Mouse (Mus musculus) frontal cortex, adult 2 months (tissue): ENCODE results near the gene Ppp4r3a. TPM values are rescaled to one million over a fixed set of nuclear protein-coding genes. Genes with fewer than 3 reads are reported as not detected.

Source experiments
- DNase-seq, 2 experiments: peaks; one replicate each; pipeline ENCODE4 v3.0.0; 2022; ENCODE audit warnings: low spot score in 1 of 2; ENCODE audit errors: extremely low spot score in 1 of 2
- polyA plus RNA-seq: library from polyadenylated mRNA; depleted of rRNA; stranded (reverse); fragments of >200 nt; gene quantifications from 2 replicates; pipeline ENCODE4 v1.2.3, GENCODE M21; 2012

Gene Ppp4r3a
- polyA plus RNA-seq, 1 experiment, result 39.1 TPM

DNA sequence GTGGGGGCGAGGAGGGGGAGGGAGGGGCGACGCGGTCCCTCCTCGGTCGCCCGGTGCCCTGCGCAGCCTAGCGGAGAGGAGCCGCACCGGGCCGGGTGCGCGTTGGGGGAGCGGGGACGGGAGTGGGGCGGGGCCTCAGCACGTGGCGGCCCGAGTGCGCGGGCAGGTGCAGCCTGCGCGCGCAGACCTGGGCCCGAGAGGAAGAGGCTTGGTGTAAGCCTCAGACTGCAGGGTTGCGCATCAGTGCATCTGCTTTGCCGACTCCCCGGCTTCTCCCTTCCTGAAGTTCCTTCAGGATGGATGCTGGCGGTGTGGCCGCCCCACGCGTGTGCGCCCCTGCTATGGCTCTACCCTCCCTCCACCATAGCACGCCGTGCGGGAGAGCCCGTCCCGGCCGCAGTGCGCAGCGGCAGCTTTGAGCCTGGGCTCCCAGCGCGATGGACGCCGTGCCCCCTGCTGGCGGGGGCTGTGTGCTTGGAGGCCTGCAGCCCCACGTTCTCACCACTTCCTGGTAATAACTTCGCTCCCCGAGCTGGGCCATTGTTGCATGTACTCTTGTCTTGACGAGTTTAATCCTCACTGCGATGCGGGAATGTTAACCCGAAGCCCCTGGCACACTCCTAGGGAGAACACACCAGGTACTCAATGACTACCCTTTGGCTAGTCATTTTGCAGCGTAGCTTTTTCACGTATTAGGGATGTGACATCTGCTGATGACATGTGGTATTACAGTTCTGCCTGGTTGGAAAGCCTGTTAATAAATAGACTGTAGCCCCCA lies 54.4 kb downstream of the Ppp4r3a start, which contains the start of gene Ccdc88c:
TSS of gene Ccdc88c (minus strand) at position 103 of the 778 bp plus-strand sequence.
- DNase-seq, result peak; percentile 50 to 79

- no peak for DNase-seq
These were observed 55.1 kb downstream of the Ppp4r3a start for GRCm38 (mm10) chr12:101028247-101028953.

DNA sequence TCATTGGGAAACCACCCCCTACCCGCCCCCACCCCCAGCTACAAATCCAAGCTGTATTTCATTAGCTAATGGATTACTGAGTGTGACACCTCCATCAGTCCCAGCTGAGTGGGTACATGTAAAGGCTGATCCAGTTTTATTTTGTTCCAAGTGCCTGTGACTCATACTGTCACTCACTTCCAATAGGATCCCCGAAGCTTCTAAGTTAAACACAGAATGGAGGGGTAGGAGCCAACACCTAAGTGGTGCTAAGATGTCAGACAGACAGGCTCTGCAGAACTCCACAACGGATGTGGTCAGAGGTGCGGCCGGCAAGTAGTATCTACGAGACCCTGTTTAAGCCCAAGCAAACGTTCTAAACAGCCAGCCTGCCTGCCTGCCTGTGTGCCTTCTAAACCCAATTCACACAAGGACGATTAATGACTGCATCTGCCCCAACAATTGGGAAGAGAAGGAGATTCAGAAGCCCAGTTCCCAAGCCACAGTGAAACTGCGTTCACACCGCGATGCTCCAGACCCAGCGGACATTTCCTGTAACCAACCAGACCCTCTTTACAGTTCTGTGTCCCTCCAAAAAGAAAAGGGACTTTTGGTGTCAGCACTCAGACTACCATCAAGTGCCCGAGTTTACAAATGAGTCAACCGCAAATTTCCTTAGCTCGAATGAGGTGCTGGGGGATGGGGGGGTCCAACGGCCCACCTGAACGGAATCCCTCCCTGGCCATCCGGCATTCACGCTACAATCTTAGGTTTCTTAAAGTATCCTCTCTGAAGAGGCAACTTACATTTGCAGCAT lies 55.9 kb downstream of the Ppp4r3a start:
- peak in 1 of 2 experiments; percentile 70 for DNase-seq

GRCm38 (mm10) chr12:101026946-101027345 lies 56.6 kb downstream of the Ppp4r3a start:
- peak; percentile 43 to 58 for DNase-seq

GRCm38 (mm10) chr12:101026518-101026917 lies 57.0 kb downstream of the Ppp4r3a start:
- peak in 1 of 2 experiments; percentile 31 for DNase-seq

DNA sequence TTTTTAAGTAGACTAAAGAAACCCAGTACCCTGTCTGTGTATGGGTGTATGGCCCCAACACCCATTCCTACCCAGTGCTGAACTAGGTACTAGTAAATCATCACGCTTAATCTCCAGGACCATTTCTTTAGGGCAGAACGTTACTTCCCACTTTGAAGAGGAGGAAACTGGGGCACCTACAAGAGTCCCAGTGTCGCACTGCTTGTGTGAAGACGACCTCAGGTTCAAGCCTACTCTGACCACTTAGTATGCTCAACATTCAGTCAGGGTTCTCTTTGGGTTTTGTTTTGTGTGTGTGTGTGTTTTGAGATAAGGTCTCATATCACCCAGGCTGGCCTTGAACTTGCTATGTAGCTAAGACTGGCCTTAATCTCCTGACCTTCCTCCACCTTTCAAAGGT lies 57.5 kb downstream of the Ppp4r3a start:
- no peak for DNase-seq

DNA sequence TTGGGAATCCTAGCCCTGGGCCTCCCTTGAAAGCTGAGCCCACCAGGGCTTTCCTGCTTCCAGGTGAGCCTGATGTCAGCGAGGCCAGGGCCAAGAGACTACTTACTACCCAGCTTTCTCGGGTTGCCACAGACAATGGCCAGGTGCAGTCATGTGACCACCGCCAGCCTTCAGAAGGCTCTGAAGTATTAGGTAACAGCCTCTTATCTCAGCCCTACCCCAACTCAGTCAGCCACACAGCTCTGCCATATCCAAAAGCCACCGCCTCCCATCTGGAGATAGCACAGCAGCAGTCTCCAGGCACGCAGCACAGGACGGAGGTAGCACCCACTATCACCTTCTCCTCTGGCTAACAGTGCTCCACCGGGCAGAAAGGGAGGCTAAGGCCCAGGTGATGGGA lies 58.1 kb downstream of the Ppp4r3a start:
- DNase-seq, result no peak

GRCm38 (mm10) chr12:101024824-101025223 lies 58.7 kb downstream of the Ppp4r3a start:
- no peak for DNase-seq

GRCm38 (mm10) chr12:101023143-101023542 lies 60.4 kb downstream of the Ppp4r3a start:
- no peak for DNase-seq

- DNase-seq, result no peak
These were observed 61.1 kb downstream of the Ppp4r3a start for GRCm38 (mm10) chr12:101022353-101022752.

DNA sequence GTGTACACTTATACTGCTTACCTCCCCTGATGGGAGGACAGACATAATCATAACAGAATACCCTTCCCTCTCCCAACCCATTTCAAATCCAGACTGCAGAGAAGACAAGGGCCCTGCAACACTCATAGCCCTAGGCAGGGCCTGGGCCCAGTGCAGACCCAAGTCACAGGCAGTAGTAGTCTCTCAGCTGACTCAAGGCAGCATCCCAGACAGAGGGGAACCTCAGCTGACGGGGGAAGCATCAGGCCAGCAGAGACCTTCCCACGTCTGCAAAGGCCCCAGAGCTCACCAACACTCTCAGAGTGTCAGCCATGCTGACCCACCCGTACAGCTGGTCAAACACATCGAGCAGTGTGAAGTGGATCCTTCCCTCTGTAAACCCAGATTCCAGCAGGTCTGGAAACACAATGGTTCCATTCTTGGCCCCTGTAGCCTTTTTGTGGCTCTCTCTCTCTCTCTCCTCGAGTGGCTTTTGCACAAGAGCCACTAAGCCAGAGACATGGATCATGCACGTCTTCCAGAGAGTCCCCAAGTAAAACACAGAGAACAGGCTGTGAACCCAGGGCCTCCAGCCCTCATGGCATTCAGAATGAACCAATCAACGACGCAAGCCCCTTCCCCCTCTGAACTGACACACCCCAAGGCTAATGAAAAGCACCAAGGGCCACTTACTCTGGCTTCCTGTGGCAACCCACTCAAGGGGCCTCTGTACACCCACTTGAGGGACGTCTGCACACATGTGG lies 61.8 kb downstream of the Ppp4r3a start:
- no peak for DNase-seq

GRCm38 (mm10) chr12:101020210-101021015 lies 63.1 kb downstream of the Ppp4r3a start:
- no peak for DNase-seq

GRCm38 (mm10) chr12:101019443-101019842 lies 64.1 kb downstream of the Ppp4r3a start:
- DNase-seq, result no peak

GRCm38 (mm10) chr12:101019031-101019430 lies 64.5 kb downstream of the Ppp4r3a start:
- DNase-seq, result no peak

GRCm38 (mm10) chr12:101017971-101018371 lies 65.5 kb downstream of the Ppp4r3a start:
- no peak for DNase-seq

DNA sequence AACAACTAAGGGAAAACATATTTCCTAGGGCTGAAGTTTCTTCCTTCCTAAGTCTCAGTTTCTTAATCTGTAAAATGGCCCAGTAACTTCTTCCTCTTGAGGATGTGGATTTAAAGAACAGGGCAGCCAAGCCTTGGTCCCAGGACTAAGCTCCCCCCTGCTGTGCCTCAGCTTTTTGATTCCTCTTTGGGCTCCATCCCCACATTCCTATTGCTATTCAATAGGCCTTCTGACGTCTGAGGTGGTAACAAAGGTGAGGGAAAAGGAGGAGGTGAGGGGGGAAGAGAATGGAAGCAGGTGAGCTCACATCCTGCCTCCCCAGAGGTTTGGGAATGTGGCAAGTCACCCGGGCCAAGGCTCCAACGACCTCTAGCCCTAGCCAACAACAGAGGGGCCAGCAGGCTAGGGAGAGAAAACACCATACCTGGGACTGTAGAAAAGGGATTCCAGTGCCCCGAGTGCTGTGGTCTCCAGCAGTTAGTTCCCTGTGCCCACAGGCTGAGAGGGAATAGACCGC lies 67.0 kb downstream of the Ppp4r3a start:
- no peak for DNase-seq

- DNase-seq, result no peak
These were observed 67.6 kb downstream of the Ppp4r3a start for GRCm38 (mm10) chr12:101015926-101016325.

- no peak for DNase-seq
These were observed 68.3 kb downstream of the Ppp4r3a start for GRCm38 (mm10) chr12:101015165-101015560.

DNA sequence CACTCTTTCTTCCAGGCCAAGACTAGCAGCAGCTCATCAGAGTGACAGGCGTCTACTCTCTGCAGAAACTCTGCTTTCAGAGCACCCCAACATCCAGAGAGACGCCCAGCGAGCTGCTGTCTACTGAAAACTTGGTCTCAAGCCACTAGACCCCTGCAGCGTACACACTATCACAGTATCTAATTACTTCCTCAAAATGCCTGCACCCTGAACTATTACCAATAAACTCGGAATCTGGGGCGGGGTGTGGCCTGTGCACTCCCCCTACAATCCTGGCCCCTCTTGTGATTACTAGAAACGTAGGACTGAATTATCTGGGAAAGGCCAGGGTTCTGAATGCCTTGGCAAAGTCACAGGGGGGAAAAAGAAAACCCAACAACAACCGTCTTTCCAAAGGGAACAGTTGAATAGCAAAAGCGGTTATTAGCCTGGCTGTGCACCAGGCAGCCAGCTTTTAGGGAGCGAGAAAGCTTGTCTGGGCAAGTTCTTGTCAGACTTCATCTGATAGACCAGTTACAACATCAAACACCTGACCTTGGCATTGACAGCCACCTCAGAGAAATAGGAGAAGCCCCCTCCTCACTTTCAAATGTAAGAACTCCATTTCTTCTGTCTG lies 68.8 kb downstream of the Ppp4r3a start:
- DNase-seq, result no peak
